Mouse (Mus musculus) kidney, postnatal 10 days (tissue): ENCODE measurements around the gene E130308A19Rik.

ENCODE experiments used
- DNase-seq: peaks from one replicate; pipeline ENCODE4 v3.0.0; 2021; ENCODE audit warnings: mixed read lengths

The E130308A19Rik gene

DNA sequence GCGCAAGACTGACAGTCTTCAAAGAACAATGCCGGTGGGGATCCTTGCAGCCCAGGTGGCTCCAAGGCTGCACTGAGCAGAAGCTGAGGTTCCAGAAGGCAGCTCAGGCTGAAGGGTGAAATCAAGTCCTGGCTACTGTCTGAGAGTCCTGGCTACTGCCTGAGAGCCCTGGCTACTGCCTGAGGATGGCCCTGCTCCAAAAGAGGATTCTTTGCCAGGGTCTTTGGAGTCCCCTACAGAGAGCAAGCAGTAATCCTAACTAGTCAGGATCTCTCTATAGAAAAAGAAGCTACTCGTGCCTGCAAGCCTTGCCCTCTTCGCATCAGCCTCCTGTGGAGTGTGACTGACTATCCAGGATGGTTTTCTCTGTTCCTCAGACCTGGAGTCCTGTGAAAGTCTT lies 60.7 kb downstream of the E130308A19Rik start:
- DNase-seq: no peak

DNA sequence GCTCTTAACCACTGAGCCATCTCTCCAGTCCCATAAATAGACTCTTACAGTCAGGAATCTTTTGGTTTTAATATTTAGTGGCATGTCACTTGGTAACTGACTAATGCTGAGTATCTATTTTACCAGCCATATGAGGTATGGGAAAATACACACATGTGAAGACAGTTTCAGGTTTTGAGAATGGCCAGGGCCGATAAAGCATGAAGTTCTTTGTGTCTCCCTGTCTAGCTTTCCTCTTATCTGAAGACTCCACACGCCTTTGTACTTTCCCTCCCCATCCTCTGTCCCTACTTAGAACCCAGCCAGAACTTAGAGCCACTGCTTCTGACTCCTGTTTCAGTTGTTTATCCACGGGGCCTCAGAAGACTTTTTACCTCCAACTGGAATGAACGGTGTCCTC lies 63.0 kb downstream of the E130308A19Rik start:
- no peak for DNase-seq

GRCm38 (mm10) chr4:59690145-59690544 lies 64.1 kb downstream of the E130308A19Rik start:
- DNase-seq: no peak

DNA sequence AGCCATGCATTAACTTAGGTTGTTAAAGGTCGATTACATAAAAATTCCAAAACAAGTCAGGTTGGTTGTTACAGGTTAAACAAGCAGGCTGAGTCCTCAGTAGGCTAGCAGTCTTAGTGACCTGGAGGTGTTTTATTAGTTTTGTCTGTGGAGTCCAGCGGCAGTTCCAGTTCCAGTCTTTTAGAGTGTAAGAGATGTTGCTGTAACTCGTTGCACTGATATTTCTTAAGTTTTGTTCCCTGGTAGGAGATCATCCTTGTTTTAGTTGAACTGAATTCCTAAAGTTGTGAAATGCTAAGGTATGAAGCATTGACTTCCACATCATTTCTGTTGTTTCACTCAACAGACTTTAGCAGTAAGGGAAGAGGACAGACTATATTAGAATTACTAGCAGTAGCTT lies 70.8 kb downstream of the E130308A19Rik start:
- no peak for DNase-seq

- DNase-seq: peak; percentile 57
Measured at GRCm38 (mm10) chr4:59697869-59698268, 71.9 kb downstream of the E130308A19Rik start.

- DNase-seq: no peak
Measured at GRCm38 (mm10) chr4:59699014-59699792, 73.2 kb downstream of the E130308A19Rik start.

DNA sequence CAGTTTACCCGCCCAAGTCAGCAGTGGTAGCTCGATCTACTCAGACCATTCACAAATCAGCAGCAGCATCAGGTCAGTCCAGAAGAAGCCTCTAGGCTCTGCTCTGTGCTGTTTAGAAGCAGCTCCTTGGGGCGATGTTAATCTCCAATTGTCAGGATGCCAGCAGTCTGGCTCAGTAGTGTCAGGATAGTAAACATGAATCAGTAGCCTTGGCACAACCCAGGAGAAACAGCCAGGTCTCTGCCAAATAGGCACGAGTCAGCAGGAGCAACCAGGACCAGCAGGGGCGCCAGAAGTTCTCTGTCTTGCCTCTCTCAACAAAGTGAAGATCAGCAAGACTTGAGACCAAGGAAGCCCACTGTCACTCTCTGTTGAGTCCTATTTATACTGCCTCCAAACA lies 83.3 kb downstream of the E130308A19Rik start:
- DNase-seq: no peak

DNA sequence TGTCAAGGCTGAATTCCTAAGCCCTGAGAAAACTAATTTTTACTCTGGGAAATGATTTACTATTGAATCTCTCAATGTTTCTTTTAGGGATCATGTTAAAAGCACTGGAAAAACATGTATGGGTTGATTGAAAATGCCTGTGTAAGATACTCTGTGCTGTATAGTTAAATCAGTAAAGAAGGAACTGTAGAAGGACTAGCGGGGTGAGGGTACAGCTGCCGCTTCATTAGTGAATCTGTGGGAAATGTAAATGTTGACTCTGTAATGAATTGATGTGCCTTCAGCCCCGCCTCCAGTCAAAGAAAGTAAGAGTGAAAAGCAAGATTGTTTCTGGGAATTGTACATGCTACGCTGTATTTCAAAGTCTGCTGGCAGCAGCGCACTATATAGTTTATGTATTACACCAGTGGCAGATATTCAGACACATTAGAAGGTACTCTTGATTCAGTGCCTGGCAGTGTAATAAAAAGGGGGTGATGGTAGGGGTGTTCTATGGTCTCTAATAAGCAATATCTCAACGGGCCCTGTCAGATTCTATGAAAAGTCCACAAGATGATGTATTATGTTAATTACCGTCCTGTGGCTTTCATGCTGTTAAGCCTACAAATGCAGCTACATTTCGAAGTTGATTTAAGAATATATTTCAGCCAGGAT lies 84.9 kb downstream of the E130308A19Rik start:
- no peak for DNase-seq

- DNase-seq: no peak
Measured at GRCm38 (mm10) chr4:59712451-59712850, 86.4 kb downstream of the E130308A19Rik start.

GRCm38 (mm10) chr4:59712955-59713354 lies 86.9 kb downstream of the E130308A19Rik start:
- DNase-seq: no peak

DNA sequence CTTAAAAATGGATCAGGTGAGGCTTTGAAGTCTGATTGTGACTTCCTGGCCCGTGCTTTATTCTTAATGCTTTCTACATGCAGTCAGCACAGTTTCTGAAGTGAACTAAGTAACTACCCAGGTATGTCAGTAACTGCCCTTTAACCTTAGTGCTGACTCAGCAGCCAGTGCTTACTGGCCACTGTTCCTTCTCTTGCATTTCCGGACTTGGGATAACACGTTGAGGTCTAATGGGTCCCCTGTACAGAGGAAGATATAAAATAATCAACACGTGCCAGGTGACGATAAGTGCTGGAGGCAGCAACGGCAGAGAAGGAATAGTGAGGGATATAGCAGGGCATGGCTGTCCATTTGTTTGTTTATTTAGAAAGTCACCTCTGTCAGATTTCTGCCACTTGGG lies 88.5 kb downstream of the E130308A19Rik start:
- peak; percentile 43 for DNase-seq

GRCm38 (mm10) chr4:59714926-59715325 lies 88.9 kb downstream of the E130308A19Rik start:
- DNase-seq: no peak

DNA sequence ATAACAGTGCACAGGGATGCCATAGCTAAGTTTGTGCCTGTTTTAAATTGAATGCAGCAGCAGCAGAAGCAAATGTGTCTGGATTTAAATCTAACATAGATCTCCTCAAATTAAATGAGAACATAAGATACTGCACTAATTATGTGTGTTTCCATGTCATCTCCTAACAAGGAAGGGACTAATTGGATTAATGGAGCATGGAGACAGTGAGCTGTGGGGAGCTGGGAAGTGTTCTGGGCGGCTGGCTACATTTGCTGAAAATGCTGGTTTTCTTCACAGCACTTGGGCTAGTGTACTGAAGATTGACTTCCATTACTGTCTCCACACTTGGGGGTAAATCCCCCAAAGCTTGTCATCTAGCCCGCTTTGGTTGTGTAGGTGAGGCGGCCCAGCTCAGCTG lies 89.5 kb downstream of the E130308A19Rik start:
- no peak for DNase-seq

DNA sequence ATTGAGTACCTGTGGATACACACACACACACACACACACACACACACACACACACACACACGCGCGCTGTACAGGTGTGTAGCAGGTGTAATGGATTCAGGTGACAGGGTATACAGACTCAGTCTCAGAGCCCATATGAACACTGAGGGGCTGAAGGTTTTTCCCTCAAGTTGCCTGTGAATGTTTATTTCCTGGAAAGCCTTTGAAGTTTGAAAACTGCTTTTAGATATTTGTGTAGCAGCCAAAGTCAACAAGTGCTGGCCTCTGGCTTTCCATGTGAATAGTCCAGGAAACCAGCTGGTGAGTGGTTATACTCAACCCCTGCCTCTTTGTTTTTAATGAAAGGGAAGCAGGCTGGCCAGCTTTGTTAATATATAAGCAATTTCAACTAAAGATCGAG lies 91.3 kb downstream of the E130308A19Rik start:
- peak; percentile 54 for DNase-seq

DNA sequence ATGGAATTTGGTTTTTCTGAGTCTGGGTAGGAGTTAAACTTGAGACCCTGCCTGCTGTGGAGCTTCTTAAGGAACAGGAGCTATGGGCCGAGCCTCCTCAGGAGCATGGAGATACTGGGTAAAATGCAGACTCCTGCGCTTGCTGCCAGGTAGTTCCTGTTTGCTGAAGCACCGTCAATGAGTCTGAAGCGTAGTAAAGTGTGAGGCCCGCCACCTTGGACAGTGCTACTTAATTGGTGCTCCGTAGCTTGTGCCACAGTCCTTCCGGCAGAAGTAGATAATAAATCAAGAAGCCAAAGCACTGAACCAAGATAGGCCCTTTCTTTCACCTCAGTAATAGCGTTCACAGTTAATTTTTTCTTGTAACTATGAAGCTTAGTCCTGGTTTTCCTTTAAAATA lies 92.5 kb downstream of the E130308A19Rik start:
- DNase-seq: no peak

- DNase-seq: no peak
Measured at GRCm38 (mm10) chr4:59719481-59720355, 93.7 kb downstream of the E130308A19Rik start.

DNA sequence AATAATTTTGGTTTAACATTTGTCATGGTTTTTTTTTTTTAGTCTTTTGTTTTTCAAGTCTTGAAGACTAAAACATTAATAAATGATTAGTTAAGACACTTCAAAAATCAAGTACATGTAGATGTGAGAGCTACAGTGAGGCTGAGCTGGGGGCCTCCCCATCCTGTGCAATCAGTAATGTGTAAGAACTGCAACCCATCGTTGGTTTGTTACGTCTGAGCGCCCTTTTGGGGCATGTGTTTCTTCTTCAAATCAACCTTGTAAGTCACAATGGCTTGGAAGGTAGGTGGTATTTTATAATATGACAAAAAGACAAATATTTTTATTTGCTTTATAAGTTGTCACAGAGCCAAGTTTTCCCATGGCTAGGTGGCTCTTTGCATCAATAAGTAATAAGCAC lies 95.8 kb downstream of the E130308A19Rik start:
- DNase-seq: no peak

GRCm38 (mm10) chr4:59725579-59725978 lies 99.6 kb downstream of the E130308A19Rik start:
- no peak for DNase-seq

DNA sequence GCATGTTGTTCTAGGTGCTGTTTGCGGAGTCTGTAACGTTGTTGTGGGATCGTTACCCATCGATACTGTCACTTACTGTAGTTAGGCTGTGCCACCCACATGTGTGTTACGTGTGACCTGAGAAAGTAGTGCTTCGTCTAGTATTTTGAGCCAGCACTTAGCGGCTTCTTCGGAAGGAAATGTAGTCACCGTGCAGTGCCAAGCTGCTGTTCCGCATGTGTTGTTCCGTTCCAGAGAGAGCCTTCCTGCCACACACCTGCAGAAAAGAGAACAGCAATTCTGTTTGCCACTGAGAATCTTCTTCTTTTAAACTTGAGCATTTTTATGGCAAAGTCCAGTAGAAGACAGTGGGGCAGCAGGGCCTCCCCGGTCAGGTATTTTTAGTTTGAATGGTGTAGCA lies 100.5 kb downstream of the E130308A19Rik start:
- DNase-seq: no peak

- DNase-seq: no peak
Measured at GRCm38 (mm10) chr4:59727187-59727877, 101.3 kb downstream of the E130308A19Rik start.

- no peak for DNase-seq
Measured at GRCm38 (mm10) chr4:59727878-59728261, 101.9 kb downstream of the E130308A19Rik start.

GRCm38 (mm10) chr4:59728839-59729238 lies 102.8 kb downstream of the E130308A19Rik start:
- DNase-seq: no peak

- DNase-seq: no peak
Measured at GRCm38 (mm10) chr4:59731544-59731943, 105.5 kb downstream of the E130308A19Rik start.
